Mouse (Mus musculus): ENCODE results near the gene Plcd3. TPM values are rescaled to one million over a fixed set of nuclear protein-coding genes. Genes with fewer than 3 reads are reported as not detected.
A peak's percentile ranks its signal among the peaks of the same experiment; 100 is the strongest.

Gene Plcd3
- total RNA-seq, 1 experiment from 2014 or later = 0.15 TPM

- ATAC-seq (replicated peaks in 1 of 2; ENCODE audit: insufficient read depth in 1 of 2, low FRiP score in 2 of 2, low TSS enrichment in 1 of 2, low read depth in 1 of 2, poor library complexity in 2 of 2, severe bottlenecking in 2 of 2) = no peak
Measured at GRCm38 (mm10) chr11:103052078-103052477, 49.4 kb downstream of the Plcd3 start.

DNA sequence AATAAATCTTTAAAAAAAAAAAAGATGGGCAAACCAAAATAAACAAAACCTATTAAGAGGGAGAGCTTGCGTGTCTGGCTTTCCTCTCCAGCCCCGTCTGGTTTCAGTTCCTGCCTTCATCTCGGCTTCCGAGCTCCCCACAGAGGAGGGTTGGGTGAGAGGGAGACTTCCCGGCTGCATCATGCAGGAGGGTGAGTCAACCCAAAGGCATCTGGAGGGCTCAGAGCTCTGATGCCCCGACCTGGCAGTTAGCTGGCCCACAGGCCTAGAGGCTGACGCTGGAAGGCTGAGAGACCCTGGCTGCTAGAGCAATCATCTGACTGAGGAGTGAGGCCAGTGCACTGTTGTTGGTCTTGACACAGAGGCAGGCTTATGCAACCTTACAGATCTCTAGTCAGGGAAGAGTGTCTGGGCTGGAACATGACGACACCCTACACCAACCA, 50.2 kb downstream of the Plcd3 start:
- ATAC-seq (replicated peaks in 1 of 2; ENCODE audit: insufficient read depth in 1 of 2, low FRiP score in 2 of 2, low TSS enrichment in 1 of 2, low read depth in 1 of 2, poor library complexity in 2 of 2, severe bottlenecking in 2 of 2) = peak in 1 of 2 experiments; percentile 17; a peak in 1 of 4 replicates

DNA sequence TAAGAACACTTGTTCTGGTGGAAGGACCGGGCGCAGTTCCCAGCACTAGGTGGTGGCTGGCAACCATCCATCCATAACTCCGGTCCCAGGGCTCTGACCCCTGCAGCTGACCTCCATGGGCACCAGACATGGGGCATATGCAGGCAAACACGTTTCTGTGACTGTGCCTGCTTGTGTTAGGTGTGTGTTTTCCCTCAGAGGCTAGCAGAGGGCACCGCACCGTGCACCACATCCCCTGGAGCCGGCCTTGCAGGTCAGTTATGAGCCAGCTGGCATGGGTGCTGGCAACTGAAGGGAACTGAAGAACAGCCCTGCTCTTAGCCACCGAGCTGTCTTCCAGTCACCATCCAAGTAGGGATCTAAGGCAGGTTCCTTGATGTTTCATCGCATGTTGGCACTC, 51.3 kb downstream of the Plcd3 start:
- ATAC-seq (replicated peaks in 1 of 2; ENCODE audit: insufficient read depth in 1 of 2, low FRiP score in 2 of 2, low TSS enrichment in 1 of 2, low read depth in 1 of 2, poor library complexity in 2 of 2, severe bottlenecking in 2 of 2) = no peak

DNA sequence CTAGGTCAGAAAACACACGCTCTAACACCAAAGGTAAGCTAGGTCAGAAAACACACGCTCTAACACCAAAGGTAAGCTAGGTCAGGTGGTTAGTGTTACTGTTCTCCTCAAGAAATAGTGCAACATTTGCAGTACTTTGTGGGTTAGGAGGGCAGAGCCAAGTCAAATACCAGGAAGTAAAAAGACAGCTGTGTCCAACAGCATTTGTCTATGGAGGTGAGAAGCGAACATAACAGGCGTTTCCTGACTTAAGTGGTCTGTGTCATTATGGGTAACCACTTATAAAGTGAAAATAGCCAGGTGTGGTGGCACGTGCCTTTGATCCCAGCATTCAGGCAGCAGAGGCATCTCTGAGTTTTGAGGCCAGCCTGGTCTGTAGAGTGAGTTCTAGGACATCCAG, 51.8 kb downstream of the Plcd3 start:
- no peak for ATAC-seq (replicated peaks in 1 of 2; ENCODE audit: insufficient read depth in 1 of 2, low FRiP score in 2 of 2, low TSS enrichment in 1 of 2, low read depth in 1 of 2, poor library complexity in 2 of 2, severe bottlenecking in 2 of 2)

- no peak for ATAC-seq (replicated peaks in 1 of 2; ENCODE audit: insufficient read depth in 1 of 2, low FRiP score in 2 of 2, low TSS enrichment in 1 of 2, low read depth in 1 of 2, poor library complexity in 2 of 2, severe bottlenecking in 2 of 2)
Measured at GRCm38 (mm10) chr11:103046286-103046685, 55.2 kb downstream of the Plcd3 start.

- ATAC-seq (replicated peaks in 1 of 2; ENCODE audit: insufficient read depth in 1 of 2, low FRiP score in 2 of 2, low TSS enrichment in 1 of 2, low read depth in 1 of 2, poor library complexity in 2 of 2, severe bottlenecking in 2 of 2) = no peak
Measured at GRCm38 (mm10) chr11:103043982-103044381, 57.5 kb downstream of the Plcd3 start.

DNA sequence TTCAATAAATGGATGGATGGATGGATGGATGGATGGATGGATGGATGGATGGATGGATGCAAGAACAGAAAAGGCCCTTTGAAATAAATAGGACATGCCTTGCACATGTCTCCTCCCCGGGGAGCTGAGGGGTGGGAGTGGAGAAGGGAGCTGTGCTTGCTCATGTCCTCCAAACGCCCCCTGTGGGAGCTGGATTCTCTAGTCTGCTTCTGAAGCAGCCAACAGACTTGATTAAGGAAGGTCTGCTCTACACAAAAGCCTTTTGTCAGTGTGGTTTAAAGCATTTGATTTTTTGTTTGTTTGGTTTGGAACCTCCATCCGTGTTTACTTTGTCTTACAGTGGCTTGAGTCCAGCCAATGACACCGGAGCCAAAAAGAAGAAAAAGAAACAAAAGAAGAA, 58.6 kb downstream of the Plcd3 start:
- ATAC-seq (replicated peaks in 1 of 2; ENCODE audit: insufficient read depth in 1 of 2, low FRiP score in 2 of 2, low TSS enrichment in 1 of 2, low read depth in 1 of 2, poor library complexity in 2 of 2, severe bottlenecking in 2 of 2) = no peak

DNA sequence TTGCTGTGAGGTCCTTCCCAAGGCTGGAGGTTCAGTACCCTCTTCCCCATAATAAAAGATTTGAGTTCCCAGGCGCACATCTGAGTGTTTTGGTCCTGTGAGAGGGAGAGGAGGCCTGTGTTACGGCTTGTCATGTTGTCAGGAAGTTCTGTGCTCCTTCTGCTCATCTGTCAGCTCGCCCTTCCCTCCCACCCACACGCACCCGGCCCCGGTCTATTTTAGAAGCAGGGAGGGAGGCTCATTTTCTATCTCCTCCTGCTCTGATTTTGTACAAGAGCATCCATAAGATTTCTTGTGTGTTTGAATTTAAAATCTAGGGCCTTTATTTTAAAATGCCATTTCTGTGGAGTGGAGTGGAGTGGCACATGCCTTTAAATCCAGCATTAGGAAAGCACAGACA, 63.4 kb downstream of the Plcd3 start:
- ATAC-seq (replicated peaks in 1 of 2; ENCODE audit: insufficient read depth in 1 of 2, low FRiP score in 2 of 2, low TSS enrichment in 1 of 2, low read depth in 1 of 2, poor library complexity in 2 of 2, severe bottlenecking in 2 of 2) = no peak

- ATAC-seq (replicated peaks in 1 of 2; ENCODE audit: insufficient read depth in 1 of 2, low FRiP score in 2 of 2, low TSS enrichment in 1 of 2, low read depth in 1 of 2, poor library complexity in 2 of 2, severe bottlenecking in 2 of 2) = no peak
Measured at GRCm38 (mm10) chr11:103036881-103037465, 64.5 kb downstream of the Plcd3 start.

DNA sequence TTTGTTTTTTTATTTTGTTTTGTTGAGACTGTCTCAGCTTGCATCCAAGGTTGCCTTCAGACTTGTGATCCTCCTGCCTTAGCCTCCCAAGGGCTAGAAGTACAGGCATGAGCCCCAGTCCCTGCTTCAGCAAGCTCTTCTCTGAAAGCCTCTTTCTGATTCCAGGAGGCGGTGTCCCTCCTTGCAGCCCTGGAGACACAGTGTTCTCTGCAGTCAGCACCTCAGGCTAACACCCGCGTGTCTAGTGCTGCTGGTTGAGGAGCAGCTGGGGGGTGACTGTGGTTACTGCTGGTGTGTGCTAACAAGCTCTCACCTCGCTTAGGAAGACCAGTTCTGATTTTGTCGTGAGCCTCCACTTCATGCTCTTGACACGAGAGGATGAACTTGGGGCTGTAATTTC, 66.5 kb downstream of the Plcd3 start:
- ATAC-seq (replicated peaks in 1 of 2; ENCODE audit: insufficient read depth in 1 of 2, low FRiP score in 2 of 2, low TSS enrichment in 1 of 2, low read depth in 1 of 2, poor library complexity in 2 of 2, severe bottlenecking in 2 of 2) = no peak

DNA sequence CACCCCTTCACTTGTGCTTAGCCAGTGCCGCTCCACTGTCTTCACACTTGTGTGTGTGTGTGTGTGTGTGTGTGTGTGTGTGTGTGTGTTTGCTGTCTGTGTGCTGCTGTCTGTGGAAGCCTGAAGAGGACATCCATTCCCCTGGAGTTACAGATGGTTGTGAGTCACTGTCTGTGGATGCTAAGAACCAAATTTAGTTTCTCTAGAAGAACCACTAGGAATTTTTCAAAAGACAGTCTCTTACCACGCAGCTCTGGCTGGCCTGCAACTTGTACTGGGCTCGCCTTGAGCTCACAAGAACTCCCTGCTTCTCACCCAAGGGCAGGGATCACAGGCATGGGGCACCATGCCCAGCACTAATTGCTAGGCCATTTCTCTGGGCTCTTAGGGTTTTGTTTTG, 68.4 kb downstream of the Plcd3 start:
- no peak for ATAC-seq (replicated peaks in 1 of 2; ENCODE audit: insufficient read depth in 1 of 2, low FRiP score in 2 of 2, low TSS enrichment in 1 of 2, low read depth in 1 of 2, poor library complexity in 2 of 2, severe bottlenecking in 2 of 2)

GRCm38 (mm10) chr11:103028176-103028891, 73.1 kb downstream of the Plcd3 start, which contains the start of the genes Nmt1 and Dcakd:
Gene Nmt1 (plus strand): TSS chr11:103028190.
Gene Dcakd (minus strand): TSS chr11:103028333.
- ATAC-seq (replicated peaks in 1 of 2; ENCODE audit: insufficient read depth in 1 of 2, low FRiP score in 2 of 2, low TSS enrichment in 1 of 2, low read depth in 1 of 2, poor library complexity in 2 of 2, severe bottlenecking in 2 of 2) = peak; percentile 96 to 97

- ATAC-seq (replicated peaks in 1 of 2; ENCODE audit: insufficient read depth in 1 of 2, low FRiP score in 2 of 2, low TSS enrichment in 1 of 2, low read depth in 1 of 2, poor library complexity in 2 of 2, severe bottlenecking in 2 of 2) = 0 out of 4 replicates have a peak, but pooled peaks of 1 of the 2 experiments have one; percentile 2
Measured at GRCm38 (mm10) chr11:103027570-103028175, 73.8 kb downstream of the Plcd3 start.

DNA sequence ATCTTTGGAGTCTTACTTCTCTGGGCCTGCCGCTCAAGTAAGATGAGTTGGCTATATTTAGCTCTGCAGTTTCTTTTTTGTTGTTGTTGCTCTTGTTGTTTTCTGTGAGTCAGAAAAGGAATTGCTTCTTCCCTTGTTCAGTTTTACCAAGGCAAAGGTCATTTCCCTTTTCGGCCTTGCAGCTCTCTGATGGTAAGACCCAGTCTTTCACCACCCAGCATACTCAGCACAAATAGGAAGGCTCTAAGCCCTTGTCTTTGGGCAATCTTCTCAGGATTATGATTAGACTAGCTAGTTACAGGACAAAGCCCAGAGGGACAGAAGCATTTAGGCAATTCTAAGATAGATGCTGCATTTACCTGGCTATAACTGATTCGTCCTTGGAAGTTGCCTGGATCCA, 74.6 kb downstream of the Plcd3 start:
- ATAC-seq (replicated peaks in 1 of 2; ENCODE audit: insufficient read depth in 1 of 2, low FRiP score in 2 of 2, low TSS enrichment in 1 of 2, low read depth in 1 of 2, poor library complexity in 2 of 2, severe bottlenecking in 2 of 2) = no peak

DNA sequence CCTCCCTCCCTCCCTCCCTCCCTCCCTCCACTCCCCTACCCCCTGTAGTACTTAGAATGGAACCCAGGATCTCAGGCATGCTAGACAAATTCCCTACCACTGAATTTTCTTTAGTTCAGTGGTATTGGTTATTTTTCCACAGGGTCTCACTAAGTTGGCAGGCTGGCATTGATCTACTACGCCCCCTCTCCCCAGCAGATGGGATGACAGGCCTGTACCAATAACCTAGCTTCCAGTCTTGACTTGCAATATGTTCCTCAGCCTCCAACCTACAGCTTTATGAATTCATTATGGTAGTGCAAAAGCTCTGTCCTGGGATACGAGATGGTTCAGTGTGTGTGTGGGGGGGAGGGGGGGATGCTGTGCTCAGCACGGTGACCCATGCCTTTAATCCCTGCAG, 77.5 kb downstream of the Plcd3 start:
- ATAC-seq (replicated peaks in 1 of 2; ENCODE audit: insufficient read depth in 1 of 2, low FRiP score in 2 of 2, low TSS enrichment in 1 of 2, low read depth in 1 of 2, poor library complexity in 2 of 2, severe bottlenecking in 2 of 2) = no peak

- ATAC-seq (replicated peaks in 1 of 2; ENCODE audit: insufficient read depth in 1 of 2, low FRiP score in 2 of 2, low TSS enrichment in 1 of 2, low read depth in 1 of 2, poor library complexity in 2 of 2, severe bottlenecking in 2 of 2) = no peak
Measured at GRCm38 (mm10) chr11:103020713-103021335, 80.6 kb downstream of the Plcd3 start.
